Mouse (Mus musculus) hematopoietic stem cell, adult 5-6 weeks (primary cell): ENCODE results near the gene Zfp385a. TPM values are rescaled to one million over a fixed set of nuclear protein-coding genes. Genes with fewer than 3 reads are reported as not detected.

Experiments used
- ATAC-seq, 2 experiments: fragments of 125-278 bp in 1 of 2; replicated peaks in 1 of 2; 2 replicates each; pipeline ENCODE4 v1.8.0; 2016 to 2017; ENCODE audit warnings: inconsistent platforms in 2 of 2, mild to moderate bottlenecking in 2 of 2, moderate number of reproducible peaks in 2 of 2, low read depth in 1 of 2, moderate TSS enrichment in 1 of 2; ENCODE audit not compliant: low FRiP score in 2 of 2, poor library complexity in 2 of 2, severe bottlenecking in 2 of 2, insufficient read depth in 1 of 2, low TSS enrichment in 1 of 2
- total RNA-seq: library from RNA; stranded (forward); fragments of 172-1452, 232-1000 nt; gene quantifications from 2 replicates; pipeline ENCODE4 v1.2.3, GENCODE M21; 2017

Gene Zfp385a
- total RNA-seq, 1 experiment from 2014 or later: 2.7 TPM

- no peak for ATAC-seq
Observed at GRCm38 (mm10) chr15:103322396-103322795, 17.5 kb downstream of the Zfp385a start.

DNA sequence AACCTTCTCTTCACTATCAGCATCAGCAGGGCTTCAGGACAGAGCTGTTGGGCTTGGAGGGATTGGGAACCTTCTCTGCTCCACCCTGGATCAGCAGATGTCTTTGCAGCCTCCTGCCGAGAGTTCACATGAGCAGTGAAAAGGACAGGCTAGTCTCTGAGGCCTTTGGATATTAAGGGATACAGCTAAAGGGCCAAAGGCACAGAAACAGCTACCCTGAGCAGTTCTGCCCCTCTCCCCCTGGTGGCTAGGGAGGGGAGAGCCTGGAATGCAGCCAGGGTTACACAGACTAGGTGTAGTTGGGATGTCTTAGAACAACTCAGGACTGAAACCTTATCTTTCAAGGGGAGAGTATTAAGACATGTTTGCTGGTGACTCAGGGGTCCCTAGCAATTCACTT lies 18.8 kb downstream of the Zfp385a start:
- no peak for ATAC-seq

GRCm38 (mm10) chr15:103318201-103318816 lies 21.6 kb downstream of the Zfp385a start:
- no peak for ATAC-seq

GRCm38 (mm10) chr15:103317731-103318130 lies 22.2 kb downstream of the Zfp385a start:
- no peak for ATAC-seq

GRCm38 (mm10) chr15:103317120-103317519 lies 22.8 kb downstream of the Zfp385a start:
- ATAC-seq: no peak

- no peak for ATAC-seq
Observed at GRCm38 (mm10) chr15:103315979-103316776, 23.7 kb downstream of the Zfp385a start.

GRCm38 (mm10) chr15:103315011-103315502 lies 24.8 kb downstream of the Zfp385a start:
- peak in 1 of 2 experiments; percentile 31; a peak in 1 of 4 replicates for ATAC-seq

- ATAC-seq: no peak
Observed at GRCm38 (mm10) chr15:103314181-103314580, 25.7 kb downstream of the Zfp385a start.

GRCm38 (mm10) chr15:103313495-103314095 lies 26.3 kb downstream of the Zfp385a start:
- 0 out of 4 replicates have a peak, but pooled peaks of 1 of the 2 experiments have one; percentile 38 for ATAC-seq

DNA sequence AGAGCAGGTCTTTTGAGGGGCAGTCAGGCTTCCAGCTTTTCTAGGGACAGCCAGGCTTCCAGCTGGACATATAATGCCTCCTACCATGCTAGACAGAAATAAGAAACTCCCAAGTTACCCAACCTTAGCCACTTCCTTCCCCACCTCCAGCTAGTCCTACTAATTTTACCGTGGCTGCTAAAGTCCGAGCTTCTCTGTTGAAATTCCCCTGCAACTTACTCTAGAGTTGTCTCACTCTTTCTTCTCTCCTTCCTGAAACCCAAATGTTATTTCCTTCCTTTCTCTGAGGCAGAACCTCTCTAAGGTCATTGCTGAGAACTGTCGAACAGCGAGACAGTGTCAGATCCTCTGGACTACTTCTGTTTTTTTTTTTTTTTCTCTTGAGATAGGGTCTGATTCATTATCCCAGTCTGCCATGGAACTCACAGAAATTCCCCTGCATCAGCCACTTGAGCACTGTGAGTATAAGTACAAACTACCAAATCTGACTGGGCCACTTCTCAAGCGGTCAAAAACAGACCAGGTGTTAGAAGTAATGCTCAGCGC lies 29.5 kb downstream of the Zfp385a start, which contains the start of gene Gpr84:
Gene Gpr84 (minus strand): TSS at position 248 of the 546 bp plus-strand sequence.
- ATAC-seq: peak; percentile 11 to 13; a peak in 1 of 4 replicates

GRCm38 (mm10) chr15:103308876-103309580 lies 30.9 kb downstream of the Zfp385a start:
- ATAC-seq: no peak

- peak in 1 of 2 experiments; percentile 15; a peak in 1 of 4 replicates for ATAC-seq
Observed at GRCm38 (mm10) chr15:103308056-103308875, 31.6 kb downstream of the Zfp385a start.

DNA sequence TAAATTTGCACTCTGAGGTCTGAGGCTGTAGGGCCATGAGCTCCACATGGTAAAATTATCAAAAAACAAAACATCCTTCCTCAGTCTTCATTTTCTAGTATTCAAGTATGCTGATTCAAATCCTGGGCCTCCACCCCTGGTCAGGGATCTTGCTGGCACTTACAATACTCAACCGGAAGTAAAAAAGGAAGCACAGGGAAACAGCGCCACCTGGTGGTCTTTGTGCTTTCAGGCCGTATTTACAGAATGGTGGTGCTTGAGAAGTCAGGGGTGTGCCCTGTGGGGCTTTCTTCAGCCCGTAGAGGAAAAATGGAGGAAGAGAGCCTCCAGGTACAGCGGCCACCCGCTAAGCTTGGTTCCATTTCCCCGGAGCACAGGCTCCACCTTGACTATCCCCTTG lies 32.8 kb downstream of the Zfp385a start:
- ATAC-seq: peak; percentile 39 to 54

DNA sequence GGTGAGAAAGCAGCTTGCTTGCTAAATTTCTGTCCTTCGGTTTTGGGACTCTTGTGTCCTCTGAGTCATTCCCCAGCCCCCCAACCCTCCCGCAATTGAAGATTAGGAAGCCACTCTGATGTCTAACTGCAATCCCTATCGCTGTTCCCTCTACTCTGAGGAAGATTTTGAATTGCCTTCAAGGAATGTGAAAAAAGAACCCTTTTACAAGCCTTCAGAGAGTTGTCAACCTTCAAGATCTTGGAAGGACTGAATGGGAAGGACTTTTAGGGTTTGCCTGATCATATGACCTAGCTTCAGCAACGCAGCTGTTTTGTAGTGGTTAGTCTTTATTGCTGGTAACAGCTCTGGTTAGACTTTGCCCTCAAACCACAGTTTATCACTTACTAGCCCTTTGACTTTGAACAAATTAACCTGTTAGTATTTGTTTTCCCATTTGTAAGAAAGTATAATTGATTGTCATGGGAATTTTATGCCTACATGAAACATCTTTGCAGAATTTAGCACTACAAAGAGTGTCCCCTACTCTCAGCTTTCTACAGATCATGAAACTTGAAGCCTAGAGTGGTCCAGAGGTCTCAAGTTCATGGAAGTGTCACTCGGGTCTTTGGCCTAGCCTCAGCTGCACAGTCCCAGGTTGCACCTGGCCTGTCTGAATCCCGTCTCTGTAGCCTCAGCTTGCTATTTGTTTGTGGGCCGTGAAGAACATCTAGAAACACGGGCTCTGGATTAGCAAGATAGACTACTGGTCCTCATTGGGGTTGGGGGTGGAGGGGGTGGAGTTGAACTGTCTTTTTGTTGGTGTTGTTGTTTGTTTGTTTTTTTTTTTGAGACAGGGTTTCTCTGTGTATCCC lies 33.9 kb downstream of the Zfp385a start:
- ATAC-seq: no peak

- ATAC-seq: peak; percentile 71 to 84
Observed at GRCm38 (mm10) chr15:103305070-103305678, 34.7 kb downstream of the Zfp385a start.
